Mouse (Mus musculus): ENCODE results near the gene Ran.

Gene Ran

GRCm38 (mm10) chr5:129061579-129061978 is 41.7 kb downstream of the Ran start:
- in situ Hi-C loops (cut with MseI, MboI): loop anchor here (5.0 to 25.0 kb wide), 4 partner anchors 101 to 523 kb away; partner anchors contain the start of gene Mmp17 (in 1 of the 2)

DNA sequence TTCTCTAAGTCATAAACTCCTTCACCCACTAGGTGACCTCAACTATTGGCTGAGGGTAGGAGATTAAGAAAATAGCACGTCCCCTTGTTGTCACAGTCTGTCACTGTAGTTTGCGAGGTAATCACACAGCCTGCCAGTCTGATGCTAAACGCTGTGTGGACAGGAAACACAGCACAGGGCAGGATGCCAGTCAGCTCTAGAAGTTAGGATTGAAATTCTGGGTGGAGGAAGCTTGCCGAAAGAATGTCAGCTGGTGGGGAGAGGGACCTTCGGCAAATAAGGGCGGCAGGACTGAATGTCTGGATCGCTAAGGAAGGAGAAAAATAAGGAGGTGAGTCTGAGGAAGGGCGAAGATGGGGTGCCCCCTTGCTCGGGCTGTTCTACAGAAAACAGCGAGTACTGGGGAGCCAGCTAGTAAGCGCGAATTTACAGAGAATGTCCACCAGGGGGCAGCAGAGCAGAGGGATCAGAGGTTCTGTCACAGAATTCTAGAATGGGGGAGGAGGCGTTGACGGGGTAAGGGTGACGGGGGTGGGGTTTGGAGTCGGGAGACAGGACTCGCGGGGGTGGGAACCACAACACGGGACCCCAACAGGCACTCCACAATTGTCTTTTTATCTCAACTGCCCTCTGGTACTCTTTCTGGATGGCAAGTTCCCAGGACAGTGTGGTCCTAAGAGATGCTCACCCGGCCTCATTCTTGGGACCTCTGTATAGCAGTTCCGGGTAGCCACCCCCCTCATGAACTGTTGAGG is 43.3 kb downstream of the Ran start:
- in situ Hi-C loops (cut with MseI, MboI): loop anchor here (5.0 to 25.0 kb wide), 4 partner anchors 99 to 522 kb away; partner anchors contain the start of gene Mmp17 (in 1 of the 2)

DNA sequence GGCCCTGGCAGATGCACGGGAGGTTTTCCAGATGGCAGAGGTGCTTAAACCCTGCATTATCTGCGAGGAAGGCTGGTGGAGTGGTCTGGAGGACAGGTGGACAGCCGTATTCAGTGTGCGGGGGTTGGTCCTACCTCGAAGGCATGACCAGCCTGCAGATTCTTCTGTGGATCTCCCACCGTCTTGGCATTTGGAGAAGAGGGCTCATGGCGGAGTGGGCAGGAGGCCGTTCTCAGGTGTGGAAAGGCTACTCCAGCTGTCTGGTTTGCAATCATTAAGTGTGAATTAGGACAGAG is 43.9 kb downstream of the Ran start:
- in situ Hi-C loops (cut with MseI, MboI): loop anchor here (5.0 to 25.0 kb wide), 4 partner anchors 99 to 521 kb away; partner anchors contain the start of gene Mmp17 (in 1 of the 2)

DNA sequence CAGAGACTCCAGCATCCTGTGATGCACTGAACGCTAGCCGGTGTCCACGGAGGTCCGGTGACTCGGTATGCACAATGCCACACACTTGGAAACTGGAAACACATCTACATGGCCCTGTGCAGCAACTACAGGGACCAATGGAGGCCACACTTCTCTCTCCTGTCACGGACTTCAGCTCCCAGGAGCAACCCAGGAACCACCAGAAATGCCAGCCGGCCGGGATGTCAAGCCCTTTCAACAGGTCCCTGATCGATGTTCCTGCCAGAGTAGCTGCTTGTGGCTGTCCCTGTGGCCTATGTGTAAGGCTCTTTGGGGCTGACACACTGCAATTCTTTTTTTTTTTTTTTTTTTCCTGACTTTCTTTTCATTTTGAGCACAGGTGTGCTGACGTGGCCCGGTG is 44.3 kb downstream of the Ran start:
- in situ Hi-C loops (cut with MseI, MboI): loop anchor here (5.0 to 25.0 kb wide), 4 partner anchors 98 to 521 kb away; partner anchors contain the start of gene Mmp17 (in 1 of the 2)

DNA sequence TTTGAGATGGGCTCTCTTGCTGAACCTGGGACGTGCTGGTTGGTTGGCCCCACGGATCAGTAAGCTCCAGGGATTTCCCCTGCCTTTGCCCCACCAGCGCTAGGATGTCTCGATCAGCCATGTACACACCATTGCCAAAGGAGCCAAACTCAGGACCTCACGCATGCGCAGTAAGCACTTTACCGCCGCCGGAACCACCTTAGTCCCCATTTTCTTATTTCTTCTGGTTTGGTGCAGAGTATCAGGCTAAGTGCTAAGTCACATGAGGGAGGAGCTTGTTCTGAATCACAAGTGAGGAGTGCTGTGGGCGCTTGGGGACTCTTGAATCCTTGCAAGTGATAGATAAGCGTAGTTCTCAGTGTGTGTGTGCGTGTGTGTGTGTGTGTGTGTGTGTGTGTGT is 45.4 kb downstream of the Ran start:
- in situ Hi-C loops (cut with MseI, MboI): loop anchor here (10.0 to 25.0 kb wide), 2 partner anchors 297 to 520 kb away; partner anchors contain the start of gene Mmp17 (in 1 of the 2)

DNA sequence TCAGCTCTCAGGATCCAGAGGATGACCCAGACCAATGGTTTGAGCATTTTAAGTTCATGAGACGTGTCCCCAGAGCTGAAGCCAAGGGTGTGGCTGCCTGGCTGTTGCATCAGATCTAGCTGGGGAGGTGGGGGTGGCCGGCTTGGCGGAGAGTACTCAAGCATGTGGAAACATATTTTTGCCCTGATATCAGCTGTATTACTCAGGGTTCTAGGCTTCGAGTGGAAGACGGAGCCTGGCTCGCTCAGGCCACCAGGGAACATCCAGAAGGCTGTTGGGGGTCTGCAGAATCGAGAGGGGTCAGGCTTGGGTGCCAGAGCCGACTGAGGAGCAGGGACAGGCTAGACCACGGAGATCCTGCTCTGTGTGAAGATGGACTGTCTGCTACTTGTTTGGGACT is 46.1 kb downstream of the Ran start:
- in situ Hi-C loops (cut with MseI, MboI): loop anchor here (10.0 to 25.0 kb wide), 2 partner anchors 296 to 519 kb away; partner anchors contain the start of gene Mmp17 (in 1 of the 2)

GRCm38 (mm10) chr5:129066541-129067230 is 46.8 kb downstream of the Ran start:
- in situ Hi-C loops (cut with MseI, MboI): loop anchor here (10.0 to 25.0 kb wide), 2 partner anchors 296 to 518 kb away; partner anchors contain the start of gene Mmp17 (in 1 of the 2)

DNA sequence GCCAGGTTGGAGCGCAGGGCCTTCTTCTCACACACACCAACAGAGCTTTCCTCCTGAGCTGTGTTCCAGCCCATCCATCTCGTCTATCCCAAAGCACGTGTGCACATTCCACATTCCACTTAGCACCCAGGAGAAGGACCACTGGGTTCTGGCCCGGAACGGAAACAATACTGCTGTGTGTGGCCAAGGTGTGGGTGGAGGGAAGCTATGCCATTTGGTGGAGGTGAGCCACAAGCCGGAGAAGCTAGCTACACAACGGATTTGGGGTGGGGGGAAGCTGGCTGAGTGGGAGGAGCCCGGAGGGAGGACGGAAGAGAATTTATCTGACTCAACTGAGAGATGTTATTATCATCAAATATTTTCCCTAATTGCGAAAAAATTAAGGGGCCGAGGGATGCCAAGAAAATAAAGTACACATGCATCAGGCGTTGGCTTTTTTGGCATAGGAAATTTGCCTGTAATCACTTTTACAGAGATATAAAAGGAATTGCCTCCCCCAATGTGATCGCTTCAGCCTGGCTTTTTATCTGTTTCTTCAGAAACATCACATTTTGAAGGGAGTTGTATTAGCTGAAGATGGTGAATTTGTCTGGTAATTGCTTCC is 47.5 kb downstream of the Ran start:
- in situ Hi-C loops (cut with MseI, MboI): loop anchor here (10.0 to 25.0 kb wide), 2 partner anchors 295 to 517 kb away; partner anchors contain the start of gene Mmp17 (in 1 of the 2)

DNA sequence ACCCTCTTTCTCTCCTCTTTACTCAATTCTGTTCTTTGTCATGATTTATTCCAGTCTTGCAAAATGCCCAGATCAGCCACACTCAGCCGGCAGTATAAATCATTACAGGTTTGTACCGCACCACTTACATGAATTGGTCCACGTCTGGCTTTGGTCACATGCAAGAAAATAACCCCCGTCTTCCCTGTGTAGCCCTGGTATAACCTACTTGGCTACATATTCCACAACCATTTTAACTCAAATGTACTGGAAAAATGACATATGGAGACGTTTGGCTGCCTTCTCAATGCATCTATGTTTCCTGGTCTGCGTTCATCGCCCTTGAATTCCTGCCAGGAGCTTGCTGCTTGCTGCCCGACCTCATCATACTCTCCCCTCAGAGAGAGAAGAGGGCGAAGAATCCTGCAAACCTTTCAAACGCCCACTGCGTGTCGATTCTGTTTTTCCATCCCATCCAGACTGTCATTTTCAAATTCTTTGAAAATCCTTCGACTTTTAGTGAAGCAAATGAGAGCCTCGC is 52.0 kb downstream of the Ran start:
- in situ Hi-C loops (cut with MseI, MboI): loop anchor here (25.0 kb wide), 1 partner anchor 290 kb away; no protein-coding TSS in a partner anchor

- in situ Hi-C loops (cut with MseI, MboI): loop anchor here (25.0 kb wide), 1 partner anchor 289 kb away; no protein-coding TSS in a partner anchor
Observed at GRCm38 (mm10) chr5:129073404-129073803, 53.5 kb downstream of the Ran start.

Measured in mouse trophoblast stem cell (cell line).